Mouse (Mus musculus) embryonic stem cell, embryonic (primary cell): ENCODE measurements around the gene Fnbp1.

Experiments used
- CTCF ChIA-PET, 4 experiments: fragments of 300-600 bp in 2 of 4; fragments of 350-600 bp in 2 of 4; sonication (Branson Sonifier 250); formaldehyde crosslinking; loops; one replicate each; lab custom pipeline; 2022; ENCODE audit warnings: inconsistent platforms in 2 of 4; lab: Charles Lee
- POLR2A ChIA-PET, 4 experiments: fragments of 300-600 bp in 2 of 4; fragments of 350-600 bp in 2 of 4; sonication (Branson Sonifier 250); formaldehyde crosslinking; loops; one replicate each; lab custom pipeline; 2022; ENCODE audit warnings: antibody characterized with exemption in 4 of 4, inconsistent platforms in 1 of 4; lab: Charles Lee

The Fnbp1 gene

DNA sequence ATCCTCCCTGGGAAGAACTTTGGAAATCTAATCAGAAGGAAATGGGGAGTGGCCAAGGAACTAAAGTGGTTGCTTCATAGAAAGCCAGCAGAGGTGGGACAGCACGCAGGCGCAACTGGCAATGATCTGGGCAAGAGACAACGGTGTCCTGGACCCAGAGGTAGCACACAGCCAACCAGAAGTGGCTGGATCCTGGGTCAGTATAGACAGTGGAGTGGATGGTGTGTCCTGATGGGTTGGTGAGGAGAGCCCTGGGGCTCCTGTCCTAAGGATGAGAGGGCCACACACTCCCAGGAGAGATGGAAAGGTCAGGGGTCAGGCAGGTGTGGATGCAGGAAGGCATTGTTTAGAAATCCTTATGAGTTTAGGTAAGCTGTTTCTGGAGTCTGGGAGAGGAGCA lies 40.5 kb downstream of the Fnbp1 start:
- POLR2A ChIA-PET: interaction anchor here in 2 of 4 experiments (1.5 to 2.6 kb wide), 3 partner anchors 9 to 34 kb away, joined by 4 to 6 read pairs (median 4); no protein-coding TSS in a partner anchor

DNA sequence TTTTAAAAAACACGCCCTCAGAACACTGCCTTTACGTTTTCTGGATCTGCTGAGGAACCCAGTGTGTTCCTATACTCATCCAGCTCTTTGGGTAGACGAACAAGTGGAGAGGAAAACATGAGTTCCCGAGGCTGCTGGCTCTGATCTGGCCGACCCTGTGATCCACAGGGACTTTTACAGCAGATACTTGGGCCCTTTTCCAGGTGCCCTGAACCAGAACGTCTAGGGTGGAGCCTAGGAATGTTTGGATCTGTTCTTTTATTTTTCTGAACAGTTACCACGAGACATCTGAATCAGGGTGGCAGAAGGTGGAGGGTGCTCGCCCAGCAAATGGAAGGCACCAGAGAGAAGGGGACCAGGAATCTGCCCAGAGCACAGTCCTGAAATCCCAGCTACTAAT lies 42.7 kb downstream of the Fnbp1 start:
- ChIA-PET POLR2A (interaction anchor here in 3 of 4 experiments (0.6 to 3.3 kb wide), 18 partner anchors 8 to 1393 kb away, joined by 3 to 13 read pairs (median 4); partner anchors contain the start of gene Fnbp1 (in 1 of the 3)), CTCF (interaction anchor here in 2 of 4 experiments (0.7 to 1.2 kb wide), 3 partner anchors 11 to 259 kb away, joined by 4 read pairs; no protein-coding TSS in a partner anchor)

More for the DNA sequence above, 40.5 kb downstream of the Fnbp1 start:
- CTCF ChIA-PET: no interaction called here

DNA sequence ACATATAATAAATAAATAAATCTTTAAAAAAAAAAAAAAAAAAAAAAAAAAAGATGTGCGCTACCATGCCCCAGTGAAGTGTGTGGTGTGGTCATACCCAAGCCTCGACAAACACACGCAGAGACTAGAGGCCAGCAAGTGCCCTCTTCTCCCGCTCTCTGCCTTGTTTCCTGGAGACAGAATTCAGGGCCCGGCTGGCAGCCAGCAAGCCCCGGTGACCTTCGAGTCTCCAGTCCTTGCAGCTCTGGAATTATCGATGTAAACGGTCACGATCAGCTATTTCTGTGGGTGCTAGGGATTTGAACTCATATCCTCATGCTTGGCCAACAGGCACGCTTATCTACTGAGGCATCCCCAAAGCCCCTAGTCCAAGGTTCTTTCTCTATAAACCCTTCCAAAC lies 43.2 kb downstream of the Fnbp1 start:
- POLR2A ChIA-PET: interaction anchor here in 3 of 4 experiments (0.6 to 3.3 kb wide), 10 partner anchors 10 to 1393 kb away, joined by 3 to 13 read pairs (median 4); partner anchors contain the start of gene Fnbp1 (in 1 of the 3)
- CTCF ChIA-PET: interaction anchor here in 3 of 4 experiments (0.6 to 1.2 kb wide), 7 partner anchors 8 to 385 kb away, joined by 3 to 6 read pairs (median 3); no protein-coding TSS in a partner anchor

DNA sequence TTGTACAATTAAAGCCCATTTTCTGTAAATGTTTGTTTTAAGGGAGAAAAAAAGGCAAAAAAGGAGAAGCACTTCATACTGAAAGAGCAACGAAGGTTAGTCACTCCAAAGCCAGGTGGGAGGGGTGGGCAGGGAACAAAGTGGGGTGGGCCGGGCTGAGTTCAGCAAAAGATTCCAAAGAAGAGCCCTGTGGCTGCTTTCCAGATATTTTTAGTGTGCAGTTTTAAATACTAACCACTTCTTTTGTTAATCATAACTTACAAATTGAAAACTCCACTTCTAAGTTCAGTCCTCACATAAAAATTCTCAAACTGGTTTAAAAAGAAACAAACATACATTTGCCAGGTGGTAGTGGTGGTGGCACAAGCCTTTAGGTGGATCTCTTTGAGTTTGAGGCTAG lies 44.5 kb downstream of the Fnbp1 start:
- CTCF ChIA-PET: no interaction called here

DNA sequence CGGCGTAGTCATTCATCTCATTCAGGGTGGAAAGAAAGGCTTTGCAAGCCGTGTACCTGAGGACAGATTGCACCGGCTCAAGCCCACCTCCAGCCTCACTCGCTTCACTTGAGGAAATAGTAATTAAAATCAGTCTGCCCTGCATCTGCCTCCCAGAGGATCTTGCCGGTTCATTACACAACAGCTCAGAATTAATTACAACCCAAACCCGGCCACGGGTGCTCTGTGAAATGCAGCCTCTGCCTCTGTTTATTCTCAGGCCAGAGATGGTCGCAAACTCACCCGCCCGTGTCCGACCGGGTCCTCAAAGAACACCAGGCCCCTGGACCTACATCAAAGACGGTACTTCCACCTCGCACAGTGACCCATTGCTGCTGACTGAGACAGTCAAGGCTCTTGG lies 45.7 kb downstream of the Fnbp1 start:
- POLR2A ChIA-PET: interaction anchor here in 2 of 4 experiments (1.0 to 22.2 kb wide), 13 partner anchors 11 to 69 kb away, joined by 3 to 382 read pairs (median 4); partner anchors contain the start of gene Fnbp1 (in 2 of the 2)
- CTCF ChIA-PET: no interaction called here

More for the DNA sequence above, 44.5 kb downstream of the Fnbp1 start:
- POLR2A ChIA-PET: interaction anchor here in 2 of 4 experiments (1.2 to 22.2 kb wide), 5 partner anchors 9 to 62 kb away, joined by 3 to 382 read pairs (median 4); no protein-coding TSS in a partner anchor

DNA sequence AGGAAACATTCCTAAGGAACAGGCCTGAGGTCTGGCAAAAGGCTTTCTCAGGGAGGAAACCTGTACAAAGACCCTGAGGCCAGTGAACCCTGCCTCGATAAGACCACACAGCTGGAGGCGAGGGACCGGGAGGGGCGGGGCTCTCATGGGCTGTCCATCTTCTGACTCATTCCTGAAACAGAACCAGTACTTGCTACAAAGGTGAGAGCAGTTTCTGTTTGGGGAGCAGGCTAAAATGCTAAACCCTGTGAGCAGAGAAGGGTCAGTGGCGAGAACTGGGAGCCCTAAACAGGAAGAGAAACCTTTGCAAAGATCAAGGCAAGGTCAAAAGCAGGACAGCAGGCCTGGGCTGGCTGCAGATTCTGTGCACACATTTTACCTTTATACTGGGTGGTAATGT lies 47.2 kb downstream of the Fnbp1 start:
- POLR2A ChIA-PET: interaction anchor here in 3 of 4 experiments (1.0 to 22.2 kb wide), 17 partner anchors 13 to 69 kb away, joined by 3 to 382 read pairs (median 6); partner anchors contain the start of gene Fnbp1 (in 3 of the 3)
- CTCF ChIA-PET: interaction anchor here in 2 of 4 experiments (0.7 to 1.3 kb wide), 3 partner anchors 27 to 33 kb away, joined by 3 to 4 read pairs (median 3); no protein-coding TSS in a partner anchor

DNA sequence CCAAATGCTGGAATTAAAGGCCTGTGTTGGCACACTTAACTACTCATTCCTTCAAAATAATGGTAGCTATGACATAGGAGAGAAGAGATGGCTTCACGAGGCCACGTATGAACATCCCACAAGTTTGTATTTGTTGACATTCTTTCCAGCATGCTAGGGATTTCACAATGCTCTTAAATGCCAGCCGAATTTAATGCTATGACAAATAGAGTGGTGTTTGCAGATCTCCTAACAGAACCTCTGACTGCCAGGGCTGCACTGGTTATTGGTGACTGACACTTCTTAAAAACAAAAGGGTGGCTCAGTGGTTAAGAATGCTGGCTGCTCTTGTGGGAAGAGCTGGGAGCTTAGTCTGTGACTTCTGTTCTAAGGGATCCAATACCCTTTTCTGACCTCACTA lies 48.9 kb downstream of the Fnbp1 start:
- CTCF ChIA-PET: no interaction called here
- POLR2A ChIA-PET: interaction anchor here in 2 of 4 experiments (1.6 to 22.2 kb wide), 10 partner anchors 11 to 71 kb away, joined by 3 to 382 read pairs (median 40); partner anchors contain the start of gene Fnbp1 (in 1 of the 2)

DNA sequence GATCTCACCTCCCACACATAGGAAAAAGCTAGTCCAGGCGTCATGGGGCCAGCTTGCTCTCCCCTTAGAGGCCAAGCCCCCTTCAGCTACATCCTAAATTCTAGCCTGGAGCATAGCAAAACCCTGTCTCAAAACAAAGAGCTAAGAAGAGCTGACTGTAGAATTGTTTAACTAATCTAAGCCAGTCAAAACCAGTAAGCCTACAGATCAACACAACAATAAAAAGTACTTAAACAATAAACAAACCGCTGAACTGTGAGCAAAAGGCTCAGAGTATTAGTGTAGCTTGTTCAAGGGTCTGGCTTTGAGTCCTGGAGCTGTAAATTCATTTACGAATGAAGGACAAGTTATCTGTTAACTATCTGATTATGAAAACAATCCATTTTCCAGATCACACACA lies 50.6 kb downstream of the Fnbp1 start:
- POLR2A ChIA-PET: interaction anchor here (0.5 to 22.2 kb wide), 66 partner anchors 8 to 1774 kb away, joined by 3 to 382 read pairs (median 5); partner anchors contain the start of genes Fnbp1 (in 3 of the 4), BC005624 (in 1 of the 4), Gpr107 (in 1 of the 4) and Ier5l (in 1 of the 4)
- CTCF ChIA-PET: interaction anchor here in 3 of 4 experiments (0.6 to 1.7 kb wide), 13 partner anchors 11 to 290 kb away, joined by 3 to 16 read pairs (median 3); no protein-coding TSS in a partner anchor

DNA sequence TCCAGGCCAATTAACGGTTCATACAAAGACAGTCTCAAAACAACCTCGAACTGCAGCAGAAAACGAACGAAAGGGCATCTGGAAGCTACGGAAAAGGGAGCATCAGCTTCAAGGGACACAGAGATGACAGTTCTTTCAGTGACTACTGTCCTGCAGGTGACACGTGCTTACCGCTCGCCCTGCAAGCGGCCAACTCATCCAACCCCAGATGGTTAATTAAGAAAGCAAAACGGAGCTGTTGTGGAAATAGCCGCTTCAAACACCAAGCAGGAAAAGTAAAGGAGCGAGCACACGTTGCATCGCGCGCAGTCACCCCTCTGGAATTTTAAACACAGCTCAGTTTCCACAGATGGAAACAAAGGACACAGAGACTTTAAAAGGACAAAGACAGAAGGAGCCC lies 52.2 kb downstream of the Fnbp1 start:
- CTCF ChIA-PET: interaction anchor here in 2 of 4 experiments (0.6 to 1.0 kb wide), 2 partner anchors 135 to 219 kb away, joined by 4 to 6 read pairs; no protein-coding TSS in a partner anchor
- POLR2A ChIA-PET: interaction anchor here in 3 of 4 experiments (0.6 to 22.2 kb wide), 30 partner anchors 9 to 283 kb away, joined by 3 to 382 read pairs (median 12); partner anchors contain the start of genes Fnbp1 (in 3 of the 3) and Gpr107 (in 2 of the 3)

DNA sequence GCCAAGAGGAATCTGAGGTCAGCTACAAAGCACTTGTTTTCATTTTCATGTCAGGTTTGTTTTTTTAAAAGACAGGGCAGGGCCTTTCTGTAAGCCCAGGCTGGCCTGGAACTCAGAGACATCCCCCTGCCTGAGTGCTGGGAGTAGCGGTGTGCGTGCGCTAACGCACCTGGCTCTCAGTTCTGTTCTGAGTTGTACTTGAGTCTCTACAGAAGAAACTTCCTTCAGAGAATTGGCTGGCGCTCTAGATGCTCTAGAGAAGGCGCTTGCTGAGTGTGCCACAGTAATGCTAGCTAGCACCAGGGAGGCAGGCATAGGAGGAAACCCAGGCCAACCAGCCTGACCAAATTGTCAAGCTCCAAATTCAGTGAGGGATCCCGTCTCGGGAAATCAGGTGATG lies 52.9 kb downstream of the Fnbp1 start:
- POLR2A ChIA-PET: interaction anchor here (0.6 to 22.2 kb wide), 37 partner anchors 9 to 1599 kb away, joined by 3 to 382 read pairs (median 6); partner anchors contain the start of genes Fnbp1 (in 2 of the 4) and Gpr107 (in 1 of the 4)
- CTCF ChIA-PET: interaction anchor here in 3 of 4 experiments (1.0 kb wide), 3 partner anchors 10 to 134 kb away, joined by 3 to 4 read pairs (median 4); no protein-coding TSS in a partner anchor

DNA sequence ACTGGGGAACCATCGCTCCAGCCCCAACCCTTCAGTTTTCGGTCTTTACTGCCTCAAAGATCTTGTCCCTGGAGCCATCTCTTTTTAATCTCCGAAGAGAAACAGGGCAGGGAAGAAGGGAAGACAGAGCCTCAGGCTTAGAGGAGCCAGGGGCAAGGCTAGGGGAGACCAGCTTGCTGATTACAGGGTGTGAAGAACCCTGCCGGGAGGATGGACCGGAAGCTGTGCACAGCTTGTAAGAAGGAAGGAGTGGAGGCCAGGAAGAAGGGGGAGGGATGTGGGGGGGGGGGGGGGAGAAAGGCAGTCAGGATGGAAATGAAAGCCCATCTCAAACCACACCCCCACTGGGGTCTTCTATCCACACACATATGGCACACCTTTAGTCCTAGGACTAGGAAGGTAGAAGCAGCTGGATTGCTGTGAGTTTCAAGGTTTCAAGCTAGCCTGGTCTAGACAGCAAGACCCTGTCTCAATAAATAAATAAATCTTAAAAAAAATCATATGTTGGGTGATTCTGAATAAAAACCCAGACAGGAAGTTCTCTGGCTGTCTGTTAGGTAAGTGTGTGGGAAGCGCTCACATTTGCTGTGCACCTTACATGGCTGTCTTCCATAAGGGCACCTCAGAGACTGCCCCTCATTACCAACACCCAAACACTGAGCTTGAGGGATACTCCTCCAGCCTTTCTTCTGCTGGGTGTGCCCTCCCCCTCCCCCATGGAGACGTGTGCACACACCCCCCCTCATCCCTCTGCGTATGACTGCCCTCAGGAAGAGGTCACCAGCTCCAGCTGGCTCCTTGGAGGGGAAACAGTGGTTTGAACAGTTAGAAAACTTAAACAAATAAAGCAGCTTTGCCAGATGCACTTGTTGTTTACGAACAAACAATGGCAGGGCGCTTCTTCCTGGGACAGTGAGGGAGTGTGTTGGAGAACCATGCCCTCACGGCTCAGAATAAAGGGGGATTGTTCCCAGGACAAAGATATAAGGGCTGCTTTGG lies 53.8 kb downstream of the Fnbp1 start:
- POLR2A ChIA-PET: interaction anchor here (0.6 to 22.2 kb wide), 45 partner anchors 8 to 1600 kb away, joined by 3 to 382 read pairs (median 5); partner anchors contain the start of genes Fnbp1 (in 2 of the 4) and Gpr107 (in 1 of the 4)
- CTCF ChIA-PET: interaction anchor here in 3 of 4 experiments (0.5 to 1.0 kb wide), 5 partner anchors 11 to 158 kb away, joined by 3 to 4 read pairs (median 3); partner anchors contain the start of gene Ptges (in 1 of the 3)

DNA sequence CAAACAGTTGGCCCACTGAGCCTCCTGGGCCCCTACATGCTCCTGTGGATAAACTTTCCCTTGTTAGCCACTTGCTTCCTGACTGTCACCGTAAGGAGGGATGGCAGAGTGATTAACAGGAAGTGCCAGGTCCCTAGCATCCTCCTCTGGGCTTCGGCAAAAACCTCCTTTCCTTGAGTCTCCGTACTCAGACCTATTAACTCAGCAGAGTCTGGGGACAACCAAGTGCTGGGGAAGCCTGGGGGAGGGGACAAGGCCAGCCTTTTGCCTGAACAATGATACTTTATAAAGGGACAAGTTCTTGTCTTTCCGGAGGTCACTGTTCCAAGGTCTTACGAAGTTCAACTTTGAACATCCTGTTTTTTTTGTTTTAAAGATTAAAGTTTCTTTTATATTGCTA lies 54.7 kb downstream of the Fnbp1 start:
- POLR2A ChIA-PET: interaction anchor here in 3 of 4 experiments (0.6 to 22.2 kb wide), 26 partner anchors 10 to 672 kb away, joined by 3 to 382 read pairs (median 6); partner anchors contain the start of genes Fnbp1 (in 2 of the 3) and Gpr107 (in 1 of the 3)
- CTCF ChIA-PET: interaction anchor here in 3 of 4 experiments (0.6 to 1.5 kb wide), 3 partner anchors 55 to 157 kb away, joined by 3 to 5 read pairs (median 4); partner anchors contain the start of genes Fnbp1 (in 1 of the 3) and Ptges (in 1 of the 3)

DNA sequence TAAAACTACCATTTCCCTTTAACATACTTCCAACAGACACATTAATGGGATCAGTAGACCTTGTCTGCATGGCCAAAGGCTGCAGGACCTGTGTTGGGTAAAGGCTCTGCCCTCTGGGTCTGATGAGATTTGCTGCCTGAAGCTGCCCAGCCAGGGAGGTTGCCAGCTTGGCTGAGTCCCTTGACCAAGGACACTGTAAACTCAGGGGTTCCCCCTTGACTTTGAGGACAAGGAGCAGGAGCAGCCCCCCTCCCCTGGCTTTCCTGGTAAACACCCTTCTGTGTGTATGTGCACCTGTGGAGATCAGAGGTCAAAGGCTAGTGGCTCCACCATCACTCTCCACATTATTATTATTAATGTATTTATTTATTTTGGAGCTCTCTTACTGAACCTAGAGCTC lies 55.3 kb downstream of the Fnbp1 start:
- CTCF ChIA-PET: interaction anchor here in 3 of 4 experiments (0.5 to 1.5 kb wide), 3 partner anchors 19 to 64 kb away, joined by 3 to 5 read pairs (median 5); partner anchors contain the start of gene Fnbp1 (in 1 of the 3)
- POLR2A ChIA-PET: interaction anchor here in 3 of 4 experiments (0.6 to 22.2 kb wide), 11 partner anchors 9 to 595 kb away, joined by 3 to 382 read pairs (median 13); partner anchors contain the start of gene Fnbp1 (in 1 of the 3)

DNA sequence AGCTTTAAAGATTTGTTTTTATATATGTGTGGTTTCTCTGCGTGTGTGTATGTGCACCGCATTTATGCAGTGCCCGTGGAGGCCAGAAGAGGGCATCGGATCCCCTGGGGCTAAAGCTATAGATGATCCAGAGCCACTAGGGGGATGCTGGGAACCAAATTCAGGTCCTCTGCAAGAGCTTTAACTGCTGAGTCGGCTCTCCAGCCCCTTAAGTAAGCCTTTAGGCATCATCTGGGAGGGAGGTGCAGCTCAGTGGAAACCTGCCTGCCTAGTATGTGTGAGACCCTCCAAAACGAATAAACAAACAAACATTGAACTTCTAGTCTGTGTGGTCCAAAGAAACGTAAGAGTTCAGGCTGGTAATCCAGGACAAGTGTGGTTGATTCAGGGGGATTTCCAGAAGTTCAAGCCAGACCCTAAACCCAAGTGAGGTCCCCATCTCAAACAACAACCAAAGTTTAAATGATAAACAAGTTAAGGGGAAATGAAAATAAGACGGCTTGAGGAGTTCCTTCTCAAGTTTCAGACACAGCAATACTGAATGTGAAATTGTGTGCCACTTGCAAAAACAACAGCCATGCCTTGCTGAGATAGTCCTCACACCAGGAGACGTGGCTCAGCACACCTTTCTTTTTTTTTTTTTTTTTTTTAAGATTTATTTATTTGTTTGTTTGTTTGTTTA lies 57.5 kb downstream of the Fnbp1 start:
- ChIA-PET CTCF (interaction anchor here in 3 of 4 experiments (0.6 to 1.1 kb wide), 5 partner anchors 9 to 79 kb away, joined by 4 to 5 read pairs (median 5); no protein-coding TSS in a partner anchor), POLR2A (interaction anchor here (0.5 to 22.2 kb wide), 16 partner anchors 9 to 80 kb away, joined by 3 to 382 read pairs (median 5); partner anchors contain the start of genes Fnbp1 (in 2 of the 4) and Gpr107 (in 1 of the 4))

DNA sequence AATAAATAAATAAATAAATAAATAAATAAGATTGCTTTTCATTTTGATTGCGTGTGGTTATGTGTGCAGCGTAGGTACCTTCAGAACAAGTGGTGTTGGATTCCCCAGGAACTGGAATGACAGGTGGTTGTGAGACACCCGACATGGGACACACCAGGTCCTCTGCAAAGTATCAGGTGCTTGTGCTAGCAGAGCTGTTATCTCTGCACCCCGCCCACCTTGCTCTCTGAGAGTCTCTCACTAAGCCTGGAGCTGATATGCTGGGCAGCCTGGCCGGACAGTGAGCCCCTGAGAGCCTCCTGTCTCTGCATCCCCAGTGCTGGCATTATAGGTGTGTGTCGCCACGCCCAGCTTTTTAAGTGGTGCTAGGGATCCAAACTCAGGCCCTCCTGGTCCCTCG lies 58.4 kb downstream of the Fnbp1 start:
- CTCF ChIA-PET: interaction anchor here in 3 of 4 experiments (0.6 to 1.3 kb wide), 6 partner anchors 8 to 154 kb away, joined by 3 to 5 read pairs (median 4); partner anchors contain the start of gene Ptges (in 1 of the 3)

DNA sequence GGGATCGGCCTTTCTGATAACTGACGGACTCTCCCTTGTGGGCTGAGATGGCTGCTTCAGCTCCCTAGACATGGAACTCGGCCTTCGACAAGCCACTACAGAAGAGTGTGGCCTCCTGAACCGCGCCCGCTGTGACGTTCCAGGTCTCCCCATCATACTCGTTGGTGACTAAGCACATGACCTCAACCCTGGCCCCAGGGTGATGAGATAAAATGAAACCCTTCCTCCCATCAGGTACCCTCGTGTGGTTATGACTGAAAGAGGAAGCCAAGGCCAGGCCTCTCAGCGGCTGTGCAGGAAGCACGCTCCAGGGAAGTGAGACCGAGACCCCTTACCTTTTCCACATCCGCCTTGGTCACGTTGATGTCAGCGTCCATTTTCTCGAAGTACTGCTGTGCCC lies 59.2 kb downstream of the Fnbp1 start:
- POLR2A ChIA-PET: interaction anchor here in 3 of 4 experiments (0.6 to 22.2 kb wide), 9 partner anchors 11 to 82 kb away, joined by 3 to 382 read pairs (median 7); partner anchors contain the start of gene Fnbp1 (in 1 of the 3)
- CTCF ChIA-PET: interaction anchor here in 2 of 4 experiments (0.7 to 1.3 kb wide), 2 partner anchors 15 to 45 kb away, joined by 3 read pairs; no protein-coding TSS in a partner anchor

More for the DNA sequence above, 58.4 kb downstream of the Fnbp1 start:
- POLR2A ChIA-PET: interaction anchor here (0.7 to 22.2 kb wide), 13 partner anchors 10 to 81 kb away, joined by 3 to 382 read pairs (median 6); partner anchors contain the start of genes Fnbp1 (in 2 of the 4) and Gpr107 (in 1 of the 4)
